Mouse (Mus musculus) cerebellum, postnatal 10 days (tissue): ENCODE results near the gene Themis2.

Experiments
- DNase-seq, 2 experiments: peaks; one replicate each; pipeline ENCODE4 v3.0.0; 2021; ENCODE audit warnings: mixed read lengths in 2 of 2

The Themis2 gene

DNA sequence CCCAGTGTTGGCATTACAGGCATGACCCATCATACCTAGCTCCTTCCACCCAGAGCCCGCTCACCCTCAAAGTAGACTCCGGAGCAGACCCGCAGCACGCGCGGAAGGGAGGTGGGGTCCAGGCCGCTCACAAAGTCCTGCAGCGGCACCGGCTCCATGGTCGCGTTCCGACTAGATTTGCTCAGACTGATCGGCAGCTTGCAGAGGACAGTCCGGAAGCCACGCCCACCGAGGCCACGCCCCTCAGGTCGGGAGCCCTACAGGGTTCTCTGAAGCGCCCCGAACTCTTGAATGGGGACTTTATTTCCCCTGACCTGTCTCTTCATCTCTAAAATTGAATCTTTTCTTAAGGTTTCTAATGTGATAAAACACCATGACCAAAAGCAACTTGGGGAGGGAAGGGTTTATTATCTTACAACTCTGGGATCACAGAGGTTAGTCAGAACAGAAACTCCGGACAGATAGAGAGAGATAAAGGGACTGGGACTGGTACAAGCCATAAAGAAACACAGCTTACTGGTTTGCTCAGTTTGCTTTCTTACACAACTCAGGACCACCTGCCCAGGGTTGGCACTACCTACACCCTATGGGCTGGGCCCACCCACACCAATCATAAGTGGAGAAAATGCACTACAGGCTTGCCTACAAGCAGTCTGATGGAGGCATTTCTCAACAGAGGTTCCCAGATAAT lies at the start of gene Themis2:
Gene Themis2 (minus strand): TSS at position 192 of the 691 bp plus-strand sequence.
- peak; percentile 59 to 71 for DNase-seq

DNA sequence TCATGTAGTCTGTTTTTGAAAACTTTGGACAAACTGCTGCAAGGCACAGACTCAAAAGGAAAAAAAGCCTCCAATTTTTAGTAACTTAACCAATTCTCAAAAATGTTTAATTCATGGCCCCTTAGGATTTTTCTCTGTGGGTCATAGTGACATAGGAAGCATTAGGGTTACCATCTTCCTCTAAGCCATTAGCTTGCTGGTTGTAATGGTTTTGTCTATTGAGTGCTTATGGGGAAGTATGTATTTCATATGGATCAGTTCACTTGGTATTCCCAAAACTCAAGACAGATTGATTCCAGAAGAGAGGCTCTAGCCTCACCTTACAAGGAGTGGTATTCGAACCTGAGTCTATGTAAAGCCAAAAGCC lies 47.5 kb upstream of the Themis2 start:
- no peak for DNase-seq

DNA sequence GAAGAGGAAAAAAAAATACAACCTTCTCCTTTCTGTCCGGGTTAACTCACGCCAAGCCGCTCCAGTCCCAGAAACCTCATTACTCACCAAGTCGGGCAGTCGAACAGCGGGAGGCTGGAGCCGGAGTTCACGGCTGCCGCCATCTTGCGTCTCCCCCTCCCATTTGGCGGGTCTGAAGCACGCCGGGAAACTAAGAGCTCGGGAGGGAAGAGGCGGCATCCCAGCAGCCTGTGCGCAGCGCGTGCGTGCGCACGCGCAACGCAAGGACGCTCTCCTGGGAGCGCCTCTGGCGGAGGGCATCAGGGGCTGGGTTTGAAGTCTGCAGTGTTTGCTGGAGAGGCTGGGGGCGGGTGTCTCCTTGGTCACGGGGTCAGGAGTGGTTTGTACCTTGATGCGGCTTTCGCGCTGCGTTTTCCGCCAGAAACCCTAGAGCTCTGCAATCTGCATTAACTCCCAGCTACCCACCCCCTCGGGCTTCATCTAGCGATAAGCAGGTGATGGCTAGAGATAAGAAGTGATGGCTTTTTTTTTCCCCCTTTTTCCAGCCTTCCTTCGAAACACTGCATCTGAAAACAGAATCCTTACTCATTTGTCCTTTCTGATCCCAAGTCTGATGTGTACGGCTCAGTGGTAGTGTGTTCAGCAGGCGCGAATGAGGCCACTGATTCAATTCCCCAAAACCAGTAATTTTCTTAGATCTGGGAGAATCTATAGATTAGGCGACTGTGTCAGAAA lies 47.0 kb upstream of the Themis2 start, which contains the start of gene Ppp1r8:
Gene Ppp1r8 (minus strand): TSS at position 200 of the 735 bp plus-strand sequence.
- peak; percentile 92 to 96 for DNase-seq

DNA sequence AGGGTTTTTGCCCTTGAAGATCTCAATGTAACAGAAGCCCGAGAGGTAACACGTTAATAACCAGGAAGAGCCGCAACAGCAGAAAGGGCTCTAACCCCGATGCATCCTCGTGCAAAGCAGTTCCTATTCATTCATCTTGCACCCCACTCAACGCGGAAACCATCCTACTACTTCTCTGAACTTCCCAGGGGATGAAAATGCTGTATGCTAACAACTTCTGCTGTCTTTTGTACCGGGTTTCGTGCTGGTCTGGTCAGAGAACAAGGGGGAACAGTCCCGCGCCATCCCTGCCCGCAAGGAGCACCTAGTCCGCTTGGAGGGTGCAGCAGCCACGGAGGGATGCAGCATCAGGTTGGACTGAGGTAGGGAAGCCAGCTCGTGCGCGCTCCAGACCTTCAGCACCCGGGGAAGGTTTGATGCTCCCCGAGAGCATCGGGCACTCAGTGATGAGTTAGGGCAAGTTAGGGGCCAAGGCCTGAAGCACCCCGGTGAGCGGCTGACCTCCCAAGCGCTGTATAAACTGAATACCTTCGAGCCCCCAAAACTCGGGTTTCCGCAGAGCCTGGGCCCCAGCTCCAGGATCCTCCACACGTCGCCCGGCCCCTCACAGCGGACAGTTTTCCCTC lies 46.2 kb upstream of the Themis2 start:
- DNase-seq = peak; percentile 50 to 56

DNA sequence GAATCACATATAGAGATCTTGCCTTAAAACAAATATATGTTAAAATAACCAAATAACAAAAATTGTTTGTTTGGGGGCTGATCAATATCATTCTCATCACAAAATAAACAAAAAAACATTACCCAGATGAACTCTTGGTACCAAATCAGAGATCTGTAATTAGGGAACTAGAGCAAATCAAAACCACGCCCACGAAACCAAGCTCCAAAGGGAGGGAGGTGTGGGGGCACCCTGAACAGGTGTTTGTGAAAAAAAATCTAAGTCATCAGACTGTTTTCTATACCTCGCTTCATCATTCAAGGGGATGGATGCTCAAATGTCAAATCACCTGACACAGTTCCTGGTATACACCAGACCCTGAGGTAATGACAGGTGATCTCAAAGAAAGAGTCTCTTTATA lies 45.3 kb upstream of the Themis2 start:
- no peak for DNase-seq

DNA sequence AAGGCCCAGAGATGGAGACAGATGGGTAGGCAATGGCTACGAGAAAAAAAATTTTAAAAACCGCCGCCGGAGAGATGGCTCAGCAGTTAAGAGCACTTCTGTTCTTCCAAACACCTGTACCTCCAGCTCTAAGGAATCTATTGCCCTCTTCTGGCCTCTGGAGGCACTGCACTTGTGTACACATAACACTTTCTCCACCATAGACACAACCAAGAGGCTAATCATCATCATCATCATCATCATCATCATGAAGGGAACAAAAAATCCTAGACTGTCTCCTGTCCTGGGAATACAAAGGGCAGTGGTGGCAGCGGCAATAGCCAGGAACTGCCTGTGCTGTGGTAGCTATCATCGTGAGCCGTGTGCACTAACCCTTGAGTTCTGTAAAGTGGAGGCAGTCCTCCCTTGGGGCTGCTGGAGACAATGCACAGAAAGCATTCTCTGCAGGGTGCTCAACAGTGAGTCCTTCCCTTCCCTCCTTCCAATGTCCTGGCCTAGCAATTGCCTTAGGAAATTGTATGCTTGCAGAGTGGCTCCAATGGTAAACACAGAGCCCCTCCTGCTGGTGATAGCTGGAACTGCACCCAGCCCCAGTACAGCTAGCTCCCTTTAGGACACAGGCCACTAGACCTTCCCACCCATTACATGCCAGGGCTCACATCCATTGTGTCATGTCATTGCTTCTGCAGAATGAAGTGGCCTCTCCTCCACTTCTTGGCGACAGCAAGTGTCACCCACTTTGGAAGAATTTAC lies 27.6 kb upstream of the Themis2 start:
- DNase-seq = peak; percentile 65 to 67

DNA sequence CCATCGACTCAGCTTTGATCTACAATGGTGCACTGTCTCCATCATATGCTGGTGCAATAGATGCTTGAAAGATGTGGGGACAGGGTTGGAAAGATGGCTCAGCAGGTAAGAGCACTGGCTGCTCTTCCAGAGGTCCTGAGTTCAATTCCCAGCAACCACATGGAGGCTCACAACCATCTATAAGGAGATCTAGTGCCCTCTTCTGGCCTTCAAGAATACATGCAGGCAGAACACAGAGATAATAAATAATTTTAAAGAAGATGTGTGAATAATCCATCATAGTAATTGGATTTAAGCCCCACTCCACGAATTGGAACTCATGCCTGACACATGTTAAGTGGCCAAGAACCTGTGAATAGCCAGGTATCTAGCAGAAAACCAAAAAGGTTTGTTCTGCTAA lies 22.3 kb upstream of the Themis2 start:
- DNase-seq = no peak

DNA sequence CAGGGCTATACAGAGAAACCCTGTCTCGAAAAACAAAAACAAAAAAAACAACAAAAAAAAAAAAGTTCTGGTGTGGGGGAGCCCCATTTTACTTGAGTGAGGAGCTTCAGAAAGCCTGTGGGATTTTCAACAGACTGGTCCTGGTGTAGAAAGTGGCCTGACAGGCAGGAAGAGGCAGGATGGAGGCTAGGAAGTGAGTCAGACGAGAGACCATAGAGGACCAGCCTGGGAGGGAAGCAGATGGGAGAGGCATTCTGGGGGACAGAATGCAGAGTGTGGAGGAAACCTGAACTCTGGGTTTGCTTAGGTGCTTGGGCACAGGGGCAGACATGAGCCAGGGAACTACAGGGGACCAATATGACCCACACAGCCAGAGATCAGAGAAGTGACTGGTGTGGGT lies 20.7 kb upstream of the Themis2 start:
- no peak for DNase-seq

DNA sequence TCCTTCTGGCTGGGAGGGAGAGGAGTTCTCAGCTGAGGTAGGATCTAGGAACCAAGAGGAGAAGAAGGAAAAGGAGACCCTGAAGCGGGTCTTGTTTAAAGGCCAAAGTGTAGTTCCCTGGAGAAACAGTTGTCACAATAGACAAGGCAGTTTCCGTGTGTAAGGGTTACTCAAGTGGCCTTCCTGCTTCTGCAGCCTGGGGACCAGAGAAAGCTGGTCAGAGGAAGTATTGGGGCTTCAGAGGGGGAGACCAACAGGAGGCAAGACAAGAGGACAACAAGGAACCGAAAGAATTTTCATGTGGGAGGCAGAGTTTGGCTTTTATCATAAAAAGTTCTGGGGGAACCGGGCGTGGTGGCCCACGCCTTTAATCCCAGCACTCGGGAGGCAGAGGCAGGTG lies 20.2 kb upstream of the Themis2 start:
- DNase-seq = no peak

DNA sequence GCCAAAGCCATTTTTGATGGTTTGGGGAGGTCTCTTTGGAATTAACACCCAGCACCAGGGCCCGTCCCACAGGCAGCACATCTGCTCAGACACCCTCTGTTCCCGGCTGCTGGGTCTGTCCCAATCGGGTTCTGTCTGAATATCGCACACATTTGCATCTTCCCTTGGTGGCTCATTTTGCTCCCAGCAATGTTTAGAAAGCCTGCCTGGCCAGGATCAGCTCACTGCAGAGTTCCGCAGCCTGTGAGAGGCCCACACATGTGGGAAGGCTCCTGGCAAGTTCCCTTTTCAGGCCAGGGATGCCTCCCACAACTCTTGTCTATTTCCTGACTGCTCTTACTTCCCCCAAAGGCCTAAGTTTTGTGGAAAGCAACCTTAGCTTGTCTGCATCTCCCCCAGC lies 13.4 kb upstream of the Themis2 start:
- DNase-seq = no peak

DNA sequence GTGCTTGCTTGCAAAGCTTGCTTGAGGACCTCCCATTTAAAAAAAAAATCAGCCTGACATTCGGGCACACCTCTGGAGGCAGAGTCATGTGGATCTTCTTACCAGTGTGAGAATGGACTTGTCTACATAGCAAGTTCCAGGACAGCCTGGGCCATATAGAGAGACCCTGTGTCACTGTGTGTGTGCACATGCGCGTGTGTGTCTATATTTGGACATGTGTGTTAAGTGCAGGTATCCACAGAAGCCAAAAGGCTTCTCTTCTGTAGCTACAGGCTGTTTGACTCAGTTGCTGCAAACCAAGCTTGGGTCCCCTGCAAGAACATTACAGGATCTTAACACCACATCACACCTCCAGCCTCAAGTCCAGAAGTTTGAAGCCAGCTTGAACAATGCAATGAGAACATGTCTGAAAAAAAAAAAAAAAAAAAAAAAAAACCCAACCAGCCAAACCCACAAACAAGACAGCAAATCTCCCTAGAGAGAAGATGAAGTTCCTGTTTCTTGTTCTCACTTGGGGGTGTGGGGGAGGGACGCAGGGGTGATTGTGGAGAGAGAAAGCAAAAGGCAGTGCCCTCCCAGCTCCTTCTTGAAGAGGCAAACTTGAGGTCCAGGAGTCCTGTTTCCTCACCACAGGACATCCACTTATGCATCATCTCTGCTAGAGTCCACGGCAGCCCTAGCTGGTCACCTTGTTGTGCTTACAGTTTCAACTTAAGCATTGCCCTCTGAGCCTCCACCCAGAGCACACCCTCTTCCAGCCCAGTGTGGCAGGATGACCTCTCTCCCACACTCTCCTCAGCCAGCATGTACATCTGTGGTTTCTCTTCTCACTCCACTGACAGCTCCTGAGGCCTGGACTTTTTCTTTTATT lies 11.8 kb upstream of the Themis2 start:
- DNase-seq = no peak

DNA sequence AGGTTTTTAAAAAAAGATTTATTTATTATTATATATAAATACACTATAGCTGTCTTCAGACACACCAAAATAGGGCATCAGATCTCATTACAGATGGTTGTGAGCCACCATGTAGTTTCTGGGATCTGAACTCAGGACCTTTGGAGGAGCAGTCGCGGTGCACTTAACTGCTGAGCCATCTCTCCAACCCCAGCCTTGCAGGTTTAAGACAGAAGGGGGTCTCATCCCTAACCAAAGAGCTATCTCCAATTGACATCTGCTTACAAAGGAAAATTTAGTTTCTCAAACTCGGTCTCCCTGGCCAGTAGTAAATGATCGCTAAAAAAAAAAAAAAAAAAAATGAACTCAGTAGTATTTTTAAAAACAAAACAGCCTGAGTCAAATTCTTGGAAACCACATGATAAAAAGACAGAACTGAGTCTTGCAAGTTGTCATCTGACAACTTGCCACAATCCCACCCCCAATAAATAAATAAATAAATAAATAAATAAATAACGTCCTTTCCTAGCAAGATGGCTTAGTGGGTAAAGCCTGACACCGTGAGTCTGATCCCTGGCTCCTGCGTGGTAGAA lies 10.5 kb upstream of the Themis2 start:
- DNase-seq = no peak

DNA sequence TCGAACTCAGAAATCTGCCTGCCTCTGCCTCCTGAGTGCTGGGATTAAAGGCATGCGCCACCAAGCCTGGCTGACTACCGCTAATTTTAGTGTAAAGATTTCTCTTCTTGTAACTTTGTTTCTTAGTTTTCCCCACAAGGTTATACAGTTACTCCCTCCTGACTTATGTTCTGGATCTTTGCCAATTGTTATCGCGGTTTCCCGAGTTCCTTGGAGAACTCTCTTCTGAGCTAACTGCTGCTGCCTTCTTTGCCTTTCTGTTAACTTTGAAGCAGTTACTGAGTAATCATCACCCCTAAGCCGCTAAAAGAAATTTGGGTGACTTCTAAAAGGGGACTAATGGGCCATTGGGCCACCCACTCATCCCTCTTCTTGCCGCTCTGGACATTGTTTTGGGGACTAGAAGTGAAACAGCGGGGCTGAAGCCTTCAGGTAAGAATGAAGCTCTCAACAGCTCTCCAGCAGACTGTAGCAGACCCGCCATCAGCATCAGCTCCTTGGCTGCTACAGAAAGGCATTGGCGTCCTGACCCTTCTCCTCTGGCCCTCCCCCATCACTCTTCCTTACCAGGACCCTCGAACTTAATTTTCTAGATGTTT lies 9.5 kb upstream of the Themis2 start:
- DNase-seq = no peak

DNA sequence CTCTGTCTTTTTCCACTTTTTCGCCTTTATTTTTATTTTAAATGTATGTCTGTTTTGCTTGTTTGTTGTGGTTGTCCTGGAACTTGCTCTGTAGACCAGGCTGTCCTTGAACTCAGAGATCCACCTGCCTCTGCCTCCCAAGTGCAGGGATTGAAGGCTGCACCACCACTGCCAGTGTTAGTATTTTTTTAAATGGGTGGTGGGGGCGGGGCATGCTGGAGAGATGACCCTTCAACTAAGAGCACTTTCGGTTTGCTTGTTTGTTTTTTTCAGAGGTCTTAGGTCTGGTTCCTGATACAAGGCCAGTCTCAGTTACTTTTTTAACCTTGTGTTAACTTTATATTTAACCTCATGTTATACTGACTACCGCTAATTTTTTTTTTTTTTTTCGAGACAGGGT lies 9.0 kb upstream of the Themis2 start:
- no peak for DNase-seq

DNA sequence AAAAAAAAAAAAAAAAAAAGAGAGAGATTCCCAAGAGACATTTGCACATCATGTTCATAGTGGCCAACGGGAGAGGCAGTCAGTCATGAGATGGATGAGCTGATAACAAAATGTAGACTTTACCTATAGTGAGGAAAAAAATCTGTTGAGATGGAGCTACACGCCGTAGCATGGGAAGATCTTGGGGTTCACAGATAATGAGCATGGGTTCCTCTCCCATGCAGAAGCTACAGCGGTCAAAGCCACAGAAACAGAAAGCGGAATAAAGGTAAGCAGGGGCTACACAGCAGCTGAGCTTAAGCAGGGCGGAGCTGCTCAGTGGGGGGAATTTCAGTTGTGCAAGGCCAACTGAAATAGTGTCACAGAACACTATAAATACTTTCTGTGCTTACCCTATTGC lies 8.1 kb upstream of the Themis2 start:
- DNase-seq = no peak

DNA sequence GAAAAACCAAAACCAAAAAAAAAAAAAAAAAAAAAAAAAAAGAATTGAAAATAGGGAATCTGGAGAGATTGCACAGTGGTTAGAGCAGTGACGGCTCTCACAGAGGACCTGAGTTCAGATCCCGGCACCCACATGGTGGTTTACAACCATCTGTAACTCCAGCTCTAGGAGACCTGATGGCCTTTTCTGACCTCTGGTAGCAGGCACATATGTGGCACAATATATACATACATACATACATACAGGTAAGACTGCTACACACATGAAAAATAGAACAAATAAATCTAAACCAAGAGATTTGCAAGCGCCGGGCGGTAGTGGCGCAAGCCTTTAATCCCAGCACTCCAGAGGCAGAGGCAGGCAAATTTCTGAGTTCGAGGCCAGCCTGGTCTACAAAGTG lies 7.7 kb upstream of the Themis2 start:
- DNase-seq = no peak

DNA sequence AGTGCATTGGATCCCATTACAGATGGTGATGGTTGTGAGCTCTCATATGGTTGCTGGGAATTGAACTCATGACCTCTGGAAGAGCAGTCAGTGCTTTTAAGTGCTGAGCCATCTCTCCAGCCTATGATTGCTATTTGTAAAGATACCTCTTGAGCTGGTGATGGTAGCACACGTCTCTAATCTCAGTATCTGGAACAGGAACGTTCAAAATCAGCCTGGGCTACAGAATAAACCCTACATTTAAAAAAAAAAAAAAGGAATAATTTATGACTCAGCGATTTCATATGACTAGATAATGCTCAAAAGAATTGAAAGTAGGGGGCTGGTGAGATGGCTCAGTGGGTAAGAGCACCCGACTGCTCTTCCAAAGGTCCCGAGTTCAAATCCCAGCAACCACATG lies 7.0 kb upstream of the Themis2 start:
- no peak for DNase-seq

DNA sequence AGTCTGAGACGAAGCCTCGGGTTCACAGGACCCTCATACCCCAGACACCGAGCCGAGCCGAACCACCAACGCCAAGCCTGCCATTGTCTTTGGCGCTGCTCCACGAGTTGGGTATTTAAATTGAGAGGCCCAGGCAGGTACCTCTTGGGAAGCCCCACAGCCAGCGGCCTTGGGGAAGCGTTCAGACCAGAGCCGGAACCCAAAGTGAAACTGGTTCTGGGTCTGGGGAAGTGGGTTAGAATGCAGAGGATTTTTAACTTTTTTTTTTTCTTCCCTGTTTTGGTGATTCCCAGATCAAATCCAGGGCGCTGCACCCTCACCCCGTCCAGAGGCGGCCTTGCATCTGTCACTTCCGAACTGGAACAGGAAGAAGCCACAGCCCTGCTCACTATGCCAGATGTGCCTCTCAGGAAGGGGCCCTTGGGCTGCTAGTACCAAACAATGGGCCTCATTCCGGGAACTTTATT lies 6.0 kb upstream of the Themis2 start:
- no peak for DNase-seq

DNA sequence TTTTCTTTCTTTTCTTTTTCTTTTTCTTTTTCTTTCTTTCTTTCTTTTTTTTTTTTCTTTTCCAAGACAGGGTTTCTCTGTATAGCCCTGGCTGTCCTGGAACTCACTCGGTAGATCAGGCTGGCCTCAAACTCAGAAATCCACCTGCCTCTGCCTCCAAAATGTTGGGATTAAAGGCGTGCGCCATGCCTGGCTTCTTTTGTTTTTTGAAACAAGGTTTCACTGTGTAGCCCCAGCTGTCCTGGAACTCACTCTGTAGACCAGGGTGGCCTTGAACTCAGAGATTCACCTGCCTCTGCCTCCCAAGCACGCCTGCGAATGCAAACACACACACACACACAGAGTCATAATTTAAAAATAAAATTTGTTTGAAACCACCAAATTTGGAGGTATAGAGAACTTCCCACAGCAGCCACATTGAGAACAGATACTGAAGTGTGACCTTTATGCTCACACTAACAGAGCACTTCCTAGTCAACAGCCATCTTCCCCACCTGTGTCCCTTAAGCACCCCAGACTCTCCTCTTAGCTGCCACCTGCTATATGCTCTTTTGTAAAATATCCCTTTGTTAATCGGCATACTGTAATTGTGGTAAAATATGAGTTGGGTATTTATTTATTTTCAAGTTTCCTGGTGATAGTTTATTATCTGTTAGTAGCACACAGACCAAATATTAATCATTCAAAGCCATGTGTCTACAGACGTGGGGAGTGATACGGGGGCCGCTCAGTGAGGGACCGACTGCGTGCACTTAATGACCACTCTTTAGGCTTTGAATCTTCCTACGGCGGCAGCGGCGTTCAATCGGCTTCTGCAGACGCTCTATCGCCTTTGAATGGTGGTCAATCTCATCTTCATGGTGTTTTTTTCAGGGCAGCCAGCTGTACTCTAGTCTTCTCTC lies 5.2 kb upstream of the Themis2 start:
- DNase-seq = no peak

DNA sequence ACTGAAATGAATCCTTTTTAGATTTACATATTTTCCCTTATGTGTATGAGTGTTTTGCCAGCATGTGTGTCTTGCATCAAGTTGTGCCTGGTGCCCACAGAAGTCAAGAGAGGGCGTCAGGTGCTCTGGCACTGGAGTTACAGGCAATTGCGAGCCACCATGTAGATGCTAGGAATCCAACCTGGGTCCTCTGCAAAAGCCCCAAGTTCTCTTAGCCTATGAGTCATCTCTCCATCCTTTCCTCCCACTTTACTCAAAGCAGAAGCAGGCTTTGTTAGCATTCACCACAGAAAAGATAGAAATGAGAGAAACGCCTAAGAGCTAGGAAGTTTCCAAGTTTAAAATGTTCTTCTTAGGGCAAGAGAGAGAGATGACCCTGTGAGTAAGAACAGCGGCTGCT lies 3.7 kb upstream of the Themis2 start:
- DNase-seq = no peak
